In the genomic region with DNA sequence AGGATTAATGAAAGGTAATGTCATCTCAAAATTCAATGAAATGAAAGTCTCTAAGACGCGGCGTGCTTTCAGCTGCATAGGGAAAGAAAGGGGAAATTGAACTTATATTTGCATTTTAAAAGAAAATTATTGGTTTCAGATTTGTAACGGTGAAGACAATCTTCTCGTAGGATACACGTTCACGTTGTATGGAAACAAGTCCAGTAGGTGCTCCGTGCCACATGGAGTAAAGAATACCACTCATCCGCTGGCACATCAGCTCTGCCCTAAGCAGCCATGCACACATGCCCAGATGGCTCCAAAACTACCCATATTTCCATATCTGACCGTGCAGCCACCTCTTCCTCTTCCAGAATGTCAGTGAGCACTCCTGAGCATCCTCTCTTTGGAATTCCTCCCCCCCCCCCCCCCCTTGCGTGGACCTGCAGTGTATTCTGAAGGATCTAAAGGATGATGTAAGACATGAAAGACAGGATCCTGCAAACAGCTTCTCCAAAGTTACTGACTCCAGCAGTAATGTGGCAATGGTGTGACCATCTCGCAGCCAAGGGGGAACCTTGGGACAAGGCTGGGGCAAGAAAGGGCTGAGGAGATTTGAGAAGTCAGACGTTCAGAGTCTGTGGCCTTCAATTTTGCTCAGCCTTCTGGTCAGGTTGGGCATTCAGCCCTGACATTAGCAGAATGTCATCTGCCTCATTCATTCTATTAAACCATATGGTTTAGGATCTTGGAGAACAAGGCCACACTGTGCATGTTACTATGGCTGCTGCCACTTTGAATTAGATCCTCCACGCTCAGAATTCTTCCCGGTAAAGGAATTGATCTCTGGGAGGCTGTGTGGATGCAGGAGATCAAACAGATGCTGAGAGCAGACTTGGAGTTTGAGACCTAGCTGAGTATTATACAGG, we compare ENCODE assay signal across 1 mouse cellular context.
A peak's percentile ranks its signal among the peaks of the same experiment; 100 is the strongest.
TF ChIP-seq lines count a peak whose summit lies in the region.

No protein-coding gene starts in this region.

TF ChIP-seq in CH12.LX, 34 proteins besides CTCF, POLR2A, EP300 and RAD21 (continued from another document):
- TF ChIP-seq MAZ (IDR thresholded peaks at IDR 0.05; ENCODE audit: low read depth, low read length), result no peak
- 0 out of 2 replicates have a peak, but pooled peaks have one; percentile 30 for TF ChIP-seq CHD2 (IDR thresholded peaks at IDR 0.05; ENCODE audit: low read length)
- TF ChIP-seq ELF1 (IDR thresholded peaks at IDR 0.05; ENCODE audit: low read depth, low read length), result peak; percentile 23; the same call in 1 of the 2 replicates
- TF ChIP-seq GABPA (IDR thresholded peaks at IDR 0.05; ENCODE audit: insufficient replicate concordance, low read depth, low read length), result no peak
- 0 out of 2 replicates have a peak, but pooled peaks have one; percentile 46 for TF ChIP-seq MXI1 (IDR thresholded peaks at IDR 0.05; ENCODE audit: low read depth, low read length)
- TF ChIP-seq SIN3A (IDR thresholded peaks at IDR 0.05; ENCODE audit: low read length), result 0 out of 2 replicates have a peak, but pooled peaks have one; percentile 20
- TF ChIP-seq UBTF (IDR thresholded peaks at IDR 0.05; ENCODE audit: low read depth, low read length), result 0 out of 2 replicates have a peak, but pooled peaks have one; percentile 42
- peak; percentile 52 for TF ChIP-seq MAX (IDR thresholded peaks at IDR 0.05; ENCODE audit: low read length)
- TF ChIP-seq TBP (conservative IDR thresholded peaks at IDR 0.05; ENCODE audit: low read depth, low read length), result 0 out of 2 replicates have a peak, but pooled peaks have one; percentile 24
- 0 out of 2 replicates have a peak, but pooled peaks have one; percentile 2 for TF ChIP-seq SMC3 (IDR thresholded peaks at IDR 0.05; ENCODE audit: low read depth, low read length)
- peak; percentile 40; the same call in 1 of the 2 replicates for TF ChIP-seq TCF12 (IDR thresholded peaks at IDR 0.05; ENCODE audit: low read depth, low read length)
- TF ChIP-seq BHLHE40 (IDR thresholded peaks at IDR 0.05; ENCODE audit: low read depth, low read length), result peak; percentile 64
- peak; percentile 67; the same call in 1 of the 2 replicates for TF ChIP-seq MYC (IDR thresholded peaks at IDR 0.05; ENCODE audit: low read depth, low read length)
- TF ChIP-seq ETS1 (conservative IDR thresholded peaks at IDR 0.05; ENCODE audit: low read depth, low read length), result peak; percentile 26
- TF ChIP-seq ZKSCAN1 (IDR thresholded peaks at IDR 0.05; ENCODE audit: borderline replicate concordance, low read depth, low read length), result no peak
